Comparison of ENCODE assay signal across 9 mouse cellular contexts in genomic region chr3:136165167-136166032, GRCm38 (mm10).
DNase-seq lines count a peak whose midpoint lies in the region; ATAC-seq lines count a peak whose summit lies in the region.
"Had no signal": no experiment of that assay in that cellular context is flagged by ENCODE, and none has a peak within 500 bp of the region (broad histone marks: within the 10 kb centered on the region; RNA-seq: fewer than 3 reads in every experiment).

No protein-coding gene starts in this region.

- WGBS in midbrain, embryonic 15.5 days, result 83% methylated on average over 7 of the region's 7 CpGs
- 84% methylated on average over 7 of the region's 7 CpGs for WGBS in kidney, embryonic 16.5 days

- intact Hi-C loops in heart, postnatal 10 days (cut with DNase I), result no loop called here
- intact Hi-C loops in left cerebral cortex, postnatal 14 days (cut with DNase I), result no loop called here

- no peaks in the 10 kb centered on the region for H3K27me3 ChIP-seq in midbrain, embryonic 15.5 days (replicated peaks)
- no peaks in the 10 kb centered on the region for H3K27me3 ChIP-seq in kidney, embryonic 16.5 days (ENCODE audit: insufficient read depth, low read length)
- H3K27me3 ChIP-seq: hindbrain, embryonic 15.5 days; neural tube, embryonic 13.5 days had no signal

- no peak overlapping the region for H3K9ac ChIP-seq in midbrain, embryonic 15.5 days
- no peak overlapping the region for H3K9ac ChIP-seq in kidney, embryonic 16.5 days (replicated peaks; ENCODE audit: low read length)
- H3K9ac ChIP-seq: hindbrain, embryonic 15.5 days; neural tube, embryonic 13.5 days had no signal

- ATAC-seq in midbrain, embryonic 15.5 days (replicated peaks), result no peak
- no peak for ATAC-seq in kidney, embryonic 16.5 days (ENCODE audit: low FRiP score, low TSS enrichment)

- H3K4me1 ChIP-seq in midbrain, embryonic 15.5 days, result no peaks in the 10 kb centered on the region
- no peaks in the 10 kb centered on the region for H3K4me1 ChIP-seq in kidney, embryonic 16.5 days (ENCODE audit: insufficient read depth, low read length)
- H3K4me1 ChIP-seq: hindbrain, embryonic 15.5 days; neural tube, embryonic 13.5 days had no signal

- peak; percentile 98 for DNase-seq in cerebellum, adult 11-12 months
- peak; percentile 93 to 95 for DNase-seq in cerebellum, postnatal 36 days
- DNase-seq in heart, postnatal 10 days, result peak; percentile 75 to 80
- peak; percentile 53 to 73 for DNase-seq in left cerebral cortex, postnatal 14 days (ENCODE audit: low spot score in 2 of 2)
- DNase-seq in urinary bladder, postnatal 36 days (ENCODE audit: low spot score in 2 of 2), result no peak

- H3K36me3 ChIP-seq in midbrain, embryonic 15.5 days (replicated peaks), result no peaks in the 10 kb centered on the region
- no peaks in the 10 kb centered on the region for H3K36me3 ChIP-seq in kidney, embryonic 16.5 days (ENCODE audit: insufficient read depth, low read length)
- H3K36me3 ChIP-seq: hindbrain, embryonic 15.5 days; neural tube, embryonic 13.5 days had no signal

- no peak overlapping the region for H3K4me2 ChIP-seq in midbrain, embryonic 15.5 days
- no peak overlapping the region for H3K4me2 ChIP-seq in kidney, embryonic 16.5 days (replicated peaks; ENCODE audit: low read depth, low read length)
- H3K4me2 ChIP-seq: hindbrain, embryonic 15.5 days; neural tube, embryonic 13.5 days had no signal

- H3K27ac ChIP-seq in midbrain, embryonic 15.5 days, result no peak overlapping the region
- H3K27ac ChIP-seq in kidney, embryonic 16.5 days (ENCODE audit: low read length), result no peak overlapping the region
- H3K27ac ChIP-seq: hindbrain, embryonic 15.5 days; neural tube, embryonic 13.5 days had no signal

- H3K4me3 ChIP-seq in midbrain, embryonic 15.5 days, result no peak overlapping the region
- H3K4me3 ChIP-seq in kidney, embryonic 16.5 days (ENCODE audit: low read length), result no peak overlapping the region
- H3K4me3 ChIP-seq: hindbrain, embryonic 15.5 days; neural tube, embryonic 13.5 days had no signal

- H3K9me3 ChIP-seq in midbrain, embryonic 15.5 days, result no peaks in the 10 kb centered on the region
- H3K9me3 ChIP-seq in kidney, embryonic 16.5 days (ENCODE audit: low read length), result no peaks in the 10 kb centered on the region
- H3K9me3 ChIP-seq: hindbrain, embryonic 15.5 days; neural tube, embryonic 13.5 days had no signal

Comparison
In these comparisons a context has a peak if more than half of its experiments do, and no peak if none do; other contexts are left out.
1. DNase-seq: peak in cerebellum, adult 11-12 months (single experiment), cerebellum, postnatal 36 days (2 of 2), heart, postnatal 10 days (2 of 2) and left cerebral cortex, postnatal 14 days (2 of 2); none in urinary bladder, postnatal 36 days (0 of 2).